ENCODE assay signal across 21 mouse cellular contexts in the genomic region with DNA sequence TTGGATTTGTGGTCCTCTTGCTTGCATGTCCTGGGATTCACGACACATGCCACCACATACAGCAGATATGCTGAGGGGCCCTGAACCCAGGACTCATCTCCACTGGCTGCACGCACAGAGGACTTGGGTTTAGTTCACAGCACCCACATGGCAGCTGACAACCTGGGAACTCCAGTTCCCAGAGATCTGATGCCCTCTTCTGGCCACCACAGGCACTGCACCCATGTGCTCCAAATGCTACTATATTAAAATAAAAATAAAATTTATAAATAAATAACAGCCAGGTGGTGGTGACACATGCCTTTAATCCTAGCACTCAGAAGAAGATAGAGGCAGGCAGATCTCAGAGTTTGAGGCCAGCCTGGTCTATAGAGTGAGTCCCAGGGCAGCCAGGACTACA. TPM values are rescaled to one million over a fixed set of nuclear protein-coding genes. Genes with fewer than 3 reads are reported as not detected.
DNase-seq lines count a peak whose midpoint lies in the region; ATAC-seq and TF ChIP-seq lines count a peak whose summit lies in the region.
"Had no signal": no experiment of that assay in that cellular context is flagged by ENCODE, and none has a peak within 500 bp of the region (broad histone marks: within the 10 kb centered on the region; RNA-seq: fewer than 3 reads in every experiment).

No protein-coding gene starts in this region.

- TF ChIP-seq POLR2A in kidney, adult 2 months (IDR thresholded peaks at IDR 0.05; ENCODE audit: low read depth, low read length) = no peak
- TF ChIP-seq POLR2A in MEL (IDR thresholded peaks at IDR 0.05; ENCODE audit: control insufficient read depth in 1 of 2, insufficient read depth in 1 of 2, low read depth in 1 of 2, low read length in 2 of 2, poor library complexity in 1 of 2) = no peak

- no peak overlapping the region for H3K4me3 ChIP-seq in kidney, adult 2 months (ENCODE audit: insufficient read depth, low read depth, low read length)
- peak overlapping the region; percentile 53 for H3K4me3 ChIP-seq in megakaryocyte, embryonic 14.5 days (replicated peaks)
- no peak overlapping the region for H3K4me3 ChIP-seq in MEL (ENCODE audit: control insufficient read depth in 1 of 2, insufficient read depth in 1 of 2, low read depth in 2 of 2, low read length in 2 of 2)
- H3K4me3 ChIP-seq: embryonic facial prominence, embryonic 13.5 days; heart, embryonic 10.5 days; hindbrain, embryonic 13.5 days; liver, embryonic 15.5 days; midbrain, embryonic 10.5 days had no signal

- DNase-seq in kidney, adult 2 months = no peak
- DNase-seq in kidney, adult 8-10 months = no peak
- DNase-seq in MEL (ENCODE audit: low read depth, low spot score) = peak; percentile 36
- peak; percentile 24 for DNase-seq in splenic B cell, adult 2 months (ENCODE audit: low read depth, low spot score)
- DNase-seq in embryo, embryonic 9.5 days (ENCODE audit: extremely low spot score) = no peak
- DNase-seq: adrenal gland, postnatal 36 days; cerebellum, adult 9-10 months; gastrocnemius, postnatal 10 days; heart, postnatal 14 days; kidney, adult 11 months; kidney, postnatal 36 days; lung, postnatal 14 days; thymus, postnatal 14 days had no signal

- TF ChIP-seq CTCF in kidney, adult 2 months (conservative IDR thresholded peaks at IDR 0.05; ENCODE audit: insufficient read depth, insufficient read length, low read depth, low read length) = 0 out of 2 replicates have a peak, but pooled peaks have one; percentile 3
- TF ChIP-seq CTCF in MEL (IDR thresholded peaks at IDR 0.05 in 2 of 3, conservative IDR thresholded peaks at IDR 0.05 in 1 of 3; ENCODE audit: control insufficient read depth in 1 of 3, insufficient read depth in 1 of 3, low read depth in 2 of 3, low read length in 3 of 3, poor library complexity in 1 of 3, severe bottlenecking in 1 of 3) = peak; percentile 27 to 57 (median 31)

- H3K27me3 ChIP-seq in kidney, adult 2 months (replicated peaks; ENCODE audit: control insufficient read depth, insufficient read depth, low read length) = no peaks in the 10 kb centered on the region
- peaks cover 52% of the 10 kb centered on the region for H3K27me3 ChIP-seq in megakaryocyte, embryonic 14.5 days (replicated peaks)
- no peaks in the 10 kb centered on the region; a peak in 2 of 4 replicates for H3K27me3 ChIP-seq in MEL (ENCODE audit: control insufficient read depth in 1 of 2, insufficient read depth in 2 of 2, low read length in 2 of 2)
- no peaks in the 10 kb centered on the region for H3K27me3 ChIP-seq in splenic B cell, adult 2 months (ENCODE audit: control insufficient read depth, insufficient read depth, low read length, poor library complexity, severe bottlenecking)
- H3K27me3 ChIP-seq: embryonic facial prominence, embryonic 13.5 days; liver, embryonic 15.5 days had no signal

- H3K9me3 ChIP-seq in megakaryocyte, embryonic 14.5 days = peaks cover 38% of the 10 kb centered on the region
- H3K9me3 ChIP-seq in MEL (replicated peaks; ENCODE audit: insufficient read depth, low read length) = no peaks in the 10 kb centered on the region
- H3K9me3 ChIP-seq: embryonic facial prominence, embryonic 13.5 days; hindbrain, embryonic 13.5 days; liver, embryonic 15.5 days had no signal

- TF ChIP-seq EP300 in MEL (IDR thresholded peaks at IDR 0.05; ENCODE audit: low read depth in 1 of 2, low read length in 2 of 2) = no peak

- TF ChIP-seq RAD21 in MEL (IDR thresholded peaks at IDR 0.05; ENCODE audit: low read depth, low read length) = peak; percentile 24

- no peaks in the 10 kb centered on the region for H3K79me2 ChIP-seq in MEL (ENCODE audit: control insufficient read depth, insufficient read depth, low read length, poor library complexity)

- no peak overlapping the region for H3K27ac ChIP-seq in kidney, adult 2 months (ENCODE audit: insufficient read depth, low read depth, low read length)
- no peak overlapping the region for H3K27ac ChIP-seq in MEL (ENCODE audit: control insufficient read depth, low read depth, low read length)
- H3K27ac ChIP-seq: embryonic facial prominence, embryonic 13.5 days; heart, embryonic 10.5 days; hindbrain, embryonic 13.5 days; liver, embryonic 15.5 days; midbrain, embryonic 10.5 days had no signal

- no peaks in the 10 kb centered on the region for H3K36me3 ChIP-seq in kidney, adult 2 months (ENCODE audit: control insufficient read depth, insufficient read depth, low read length)
- H3K36me3 ChIP-seq in megakaryocyte, embryonic 14.5 days (replicated peaks; ENCODE audit: low read length) = no peaks in the 10 kb centered on the region
- no peaks in the 10 kb centered on the region for H3K36me3 ChIP-seq in MEL (ENCODE audit: control insufficient read depth in 1 of 2, insufficient read depth in 2 of 2, low read length in 2 of 2)
- H3K36me3 ChIP-seq in splenic B cell, adult 2 months (ENCODE audit: control insufficient read depth, insufficient read depth, low read length, poor library complexity, severe bottlenecking) = no peaks in the 10 kb centered on the region
- H3K36me3 ChIP-seq: embryonic facial prominence, embryonic 13.5 days; heart, embryonic 10.5 days; hindbrain, embryonic 13.5 days; liver, embryonic 15.5 days; midbrain, embryonic 10.5 days had no signal

- ATAC-seq in megakaryocyte, adult 5-6 weeks (ENCODE audit: poor library complexity, severe bottlenecking) = no peak
- ATAC-seq: Patski had no signal

- H3K4me1 ChIP-seq in kidney, adult 2 months (ENCODE audit: control insufficient read depth, insufficient read depth, low read length) = no peaks in the 10 kb centered on the region
- peaks cover 12% of the 10 kb centered on the region for H3K4me1 ChIP-seq in megakaryocyte, embryonic 14.5 days
- no peaks in the 10 kb centered on the region for H3K4me1 ChIP-seq in MEL (ENCODE audit: control insufficient read depth in 1 of 2, insufficient read depth in 2 of 2, low read length in 2 of 2)

- no peak overlapping the region for H3K9ac ChIP-seq in MEL (ENCODE audit: control insufficient read depth, low read depth, low read length, poor library complexity, severe bottlenecking)
- H3K9ac ChIP-seq: embryonic facial prominence, embryonic 13.5 days; hindbrain, embryonic 13.5 days; liver, embryonic 15.5 days had no signal

- WGBS in kidney, adult 2 months = 98% methylated on average over 2 of the region's 2 CpGs

TF ChIP-seq in MEL, 35 proteins besides CTCF, POLR2A, EP300 and RAD21:
- peak; percentile 24; the same call in 1 of the 2 replicates for TF ChIP-seq SMC3 (IDR thresholded peaks at IDR 0.05; ENCODE audit: low read depth, low read length)
- no peak for TF ChIP-seq JUND (IDR thresholded peaks at IDR 0.05; ENCODE audit: low read depth, low read length)

RNA-seq across cellular contexts. Expression of a gene that starts 12.4 kb away (rescaled TPM):
- polyA plus RNA-seq in kidney, adult 2 months (2012; rRNA removed) = 4.9 and 5.5 TPM in 2 replicates
- polyA plus RNA-seq in megakaryocyte, embryonic 14.5 days (2012; ENCODE audit: insufficient read depth, low replicate concordance) = 0.34 and 9.8 TPM in 2 replicates
- total RNA-seq in megakaryocyte, adult 5-6 weeks (2015) = 0.16 and 0.22 TPM in 2 replicates
- 0.11 and 0.69 TPM in 2 replicates for total RNA-seq in megakaryocyte, adult 5-6 weeks (2017)
- total RNA-seq in MEL (2012; rRNA removed) = 0.23 and 0.27 TPM in 2 replicates
- under 1 TPM in 1 of 2 experiments, not detected in 1; 0.70 TPM for polyA plus RNA-seq in MEL (2012; ENCODE audit: insufficient read depth in 1 of 2, insufficient read length in 2 of 2, low read depth in 1 of 2, low replicate concordance in 2 of 2, missing spikeins in 1 of 2)

Comparison
In these comparisons a context has a peak if more than half of its experiments do, and no peak if none do; other contexts are left out.
1. DNase-seq: peak in MEL (single experiment) and splenic B cell, adult 2 months (single experiment); none in kidney, adult 2 months (single experiment), kidney, adult 8-10 months (0 of 2) and embryo, embryonic 9.5 days (single experiment).